Mouse (Mus musculus) MEL-GATA-1-ER (cell line): ENCODE data around the gene Rgs8.

Experiments
- DNase-seq: peaks from one replicate; pipeline ENCODE4 v3.0.0-alpha.2; 2012; ENCODE audit warnings: low read depth; ENCODE audit errors: extremely low read depth

Gene Rgs8

DNA sequence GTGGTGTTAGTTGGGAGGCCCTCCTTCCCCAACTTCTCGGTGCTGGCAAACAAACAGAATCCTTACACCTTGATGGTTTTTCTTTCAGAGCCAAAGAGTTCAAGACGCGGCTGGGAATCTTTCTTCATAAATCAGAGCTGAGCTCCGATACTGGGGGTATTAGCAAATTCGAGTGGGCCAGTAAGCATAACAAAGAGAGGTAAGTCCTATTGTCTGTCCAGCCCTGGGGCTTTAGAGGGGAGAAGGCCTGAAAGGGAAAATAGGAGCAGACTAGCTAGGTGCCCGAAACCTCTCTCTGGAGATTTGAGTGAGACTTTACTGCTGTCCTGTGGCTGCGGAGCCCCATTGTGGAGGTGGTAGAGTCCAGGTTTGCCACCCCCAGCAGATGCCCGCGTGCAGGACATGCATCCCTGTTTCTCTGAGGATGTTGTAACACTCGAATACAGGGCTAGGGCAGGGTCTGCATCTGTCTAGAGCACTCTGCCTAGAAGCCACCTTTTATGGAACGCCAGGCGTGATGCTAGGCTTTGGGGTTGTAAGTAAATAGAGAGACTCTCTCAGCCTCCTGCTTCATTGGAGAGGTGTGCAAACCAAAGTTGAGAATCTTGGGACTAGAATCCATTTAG lies 88.1 kb downstream of the Rgs8 start:
- no peak for DNase-seq

DNA sequence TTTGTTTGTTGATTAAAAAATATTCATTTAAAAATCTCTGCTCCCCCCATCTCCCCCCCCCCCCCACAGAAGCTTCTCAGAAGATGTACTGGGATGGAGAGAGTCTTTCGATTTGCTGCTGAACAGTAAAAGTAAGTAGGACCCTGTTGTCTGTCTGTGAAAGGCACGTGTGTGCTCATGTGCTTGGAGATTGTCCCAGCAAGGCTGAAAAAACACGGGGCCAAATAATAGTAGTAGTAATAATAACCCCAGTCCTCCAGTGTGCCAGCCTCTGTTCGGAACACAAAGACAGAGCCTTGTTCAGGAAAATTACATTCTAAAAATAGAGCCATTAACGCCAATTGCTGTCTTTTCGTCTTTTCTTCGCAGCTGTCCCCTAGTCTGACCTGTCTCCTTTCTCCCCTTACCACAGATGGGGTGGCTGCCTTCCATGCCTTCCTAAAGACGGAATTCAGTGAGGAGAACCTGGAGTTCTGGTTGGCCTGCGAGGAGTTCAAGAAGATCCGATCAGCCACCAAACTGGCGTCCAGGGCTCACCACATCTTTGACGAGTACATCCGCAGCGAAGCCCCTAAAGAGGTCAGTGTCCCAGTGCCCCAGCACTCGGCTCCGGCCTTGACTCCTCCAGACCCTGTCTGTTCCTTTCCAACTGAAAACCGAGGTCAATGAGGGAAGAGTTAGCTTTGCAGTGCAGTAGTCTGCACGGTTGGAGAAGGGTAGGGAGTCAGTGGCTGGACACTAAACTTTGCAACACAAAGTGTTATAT lies 88.9 kb downstream of the Rgs8 start:
- no peak for DNase-seq

- no peak for DNase-seq
These were observed 89.7 kb downstream of the Rgs8 start for GRCm38 (mm10) chr1:153742374-153743155.

DNA sequence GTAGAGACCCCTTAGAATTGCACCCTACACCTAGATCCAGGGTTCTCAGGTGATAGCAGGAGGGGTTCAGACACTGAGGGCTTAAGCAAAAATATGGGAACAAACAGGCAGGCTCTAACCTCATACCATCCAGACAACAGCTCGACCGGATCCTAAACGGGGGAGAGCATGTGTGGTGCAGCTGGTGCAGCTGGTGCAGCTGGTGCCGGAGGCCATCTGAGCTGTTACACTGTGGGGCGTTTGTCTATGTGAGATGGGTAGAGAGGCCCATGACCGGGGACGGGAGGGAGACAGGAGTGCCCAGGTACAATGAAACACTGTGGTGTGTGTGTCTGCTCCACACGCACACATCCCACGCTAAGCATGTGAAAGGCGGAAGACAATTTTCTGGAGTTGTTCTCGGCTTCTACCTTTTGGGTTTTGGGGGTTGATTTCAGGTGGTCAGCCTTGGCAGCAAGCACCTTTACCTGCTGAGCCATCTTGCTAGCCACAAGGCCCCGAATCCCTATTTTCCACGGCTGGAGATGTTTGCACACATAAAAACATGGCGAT lies 93.4 kb downstream of the Rgs8 start:
- DNase-seq: no peak

DNA sequence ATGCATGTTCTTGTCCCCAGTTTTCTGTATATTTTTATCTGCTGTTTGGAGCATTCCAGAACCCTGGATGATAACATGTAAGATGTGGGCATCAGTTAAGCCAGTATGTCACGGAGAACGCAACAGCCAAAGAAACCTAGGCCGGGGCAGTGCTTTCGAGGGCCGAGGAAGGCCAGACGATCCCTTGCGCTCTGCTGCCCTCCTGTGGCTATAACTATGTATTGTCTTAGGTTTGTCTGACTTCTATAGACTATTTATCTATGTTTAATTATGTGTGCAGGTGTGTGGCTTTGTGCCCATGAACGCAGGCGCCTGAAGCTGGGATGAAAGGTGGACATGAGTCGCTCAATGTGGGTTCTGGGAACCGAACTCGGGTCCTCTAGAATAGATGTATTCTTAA lies 93.9 kb downstream of the Rgs8 start:
- DNase-seq: no peak

DNA sequence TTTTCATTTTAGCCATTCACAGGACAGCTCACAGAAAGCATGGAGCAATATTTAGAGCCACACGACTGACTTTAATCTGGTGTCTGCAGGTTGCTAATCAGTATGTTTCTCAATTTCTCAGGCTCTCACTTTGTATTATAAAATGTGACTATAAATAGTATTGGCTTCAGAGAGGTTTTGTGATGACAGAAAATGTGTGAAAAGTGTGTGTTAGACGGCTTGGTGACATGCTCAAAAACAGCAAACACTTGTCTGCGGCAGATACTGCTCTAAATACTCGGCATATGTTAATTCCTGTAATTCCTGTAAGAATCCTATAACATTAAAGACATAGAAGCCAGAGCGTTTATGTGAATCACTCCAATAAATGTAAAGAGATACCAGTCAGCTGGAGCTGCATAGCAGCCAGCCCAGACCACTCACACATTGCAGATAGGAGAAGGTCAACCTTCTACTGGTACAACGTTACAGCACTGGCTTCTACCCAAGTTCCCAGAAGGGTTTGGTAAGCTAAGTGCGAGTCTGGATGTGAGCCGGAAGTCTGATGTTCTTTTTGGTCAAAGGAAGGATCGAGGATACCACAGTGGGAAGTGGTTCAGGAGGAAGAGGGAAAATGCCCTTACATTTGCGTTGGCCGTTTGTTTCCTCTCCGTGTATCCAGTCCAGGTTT lies 95.2 kb downstream of the Rgs8 start:
- no peak for DNase-seq

- no peak for DNase-seq
These were observed 95.7 kb downstream of the Rgs8 start for GRCm38 (mm10) chr1:153748549-153748948.

GRCm38 (mm10) chr1:153749211-153749801 lies 96.5 kb downstream of the Rgs8 start, which contains the start of gene Rnasel:
Gene Rnasel (plus strand): TSS chr1:153749426.
- peak; percentile 84 for DNase-seq
